Mouse (Mus musculus) thymus, adult 2 months (tissue): ENCODE results near the gene Dock9.

ENCODE experiments used
- CTCF ChIP-seq: fragments of 200-500 bp; IDR thresholded peaks from 2 replicates; pipeline ENCODE4 v1.5.1; 2012; ENCODE audit warnings: mild to moderate bottlenecking, control low read depth, low read length, moderate library complexity, borderline replicate concordance; ENCODE audit not compliant: control insufficient read depth, poor library complexity, insufficient read depth; ENCODE audit errors: extremely low read depth
- POLR2A ChIP-seq: fragments of 200-500 bp; IDR thresholded peaks from 2 replicates; pipeline ENCODE4 v1.6.1; 2012; ENCODE audit warnings: mild to moderate bottlenecking, low read length, control low read depth, moderate library complexity; ENCODE audit not compliant: control insufficient read depth, poor library complexity, insufficient read depth; ENCODE audit errors: extremely low read depth

DNA sequence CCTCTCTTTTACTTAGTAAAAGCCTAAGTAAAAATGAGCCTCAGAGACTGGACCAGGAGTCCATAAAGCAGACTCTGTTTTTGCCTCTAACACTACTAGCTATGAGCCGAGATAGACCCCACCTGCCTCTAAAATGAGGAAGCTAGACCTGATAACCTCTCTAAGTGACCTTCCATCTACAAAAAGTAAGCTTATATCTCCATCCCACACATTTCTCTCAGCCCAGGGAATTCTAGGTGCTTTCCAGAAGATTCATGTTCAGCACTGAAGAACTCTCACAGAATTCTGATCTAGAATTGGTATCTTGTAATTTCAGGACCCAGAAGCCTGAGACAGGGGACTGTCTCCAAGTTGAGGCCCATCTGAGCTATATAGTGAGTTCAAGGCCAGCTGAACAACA is 12.2 kb downstream of the Dock9 start:
- TF ChIP-seq POLR2A (no peak), CTCF (no peak)
